Mouse (Mus musculus) thymus, postnatal 0 days (tissue): ENCODE measurements at regions not wholly inside any gene's neighbourhood (a gene's known extent, or its start where the extent isn't known, plus 50 kb on each side); places are given as distances from the start of the nearest gene placed in this dataset.
"Not testable (repeated sequence)": the region's sequence is repeated elsewhere in the genome, so short reads cannot be mapped to it uniquely, and the experiment has no call there.

Experiments used
- DNase-seq: peaks from one replicate; pipeline ENCODE4 v3.0.0-alpha.2; 2015; ENCODE audit warnings: low spot score

GRCm38 (mm10) chr2:51682177-51682576, 54.9 kb downstream of the Tas2r134 start:
- no peak for DNase-seq

- DNase-seq, result no peak
These were observed 55.4 kb downstream of the Tas2r134 start for GRCm38 (mm10) chr2:51682745-51683144.

GRCm38 (mm10) chr2:51705110-51705509, 77.8 kb downstream of the Tas2r134 start:
- DNase-seq, result no peak

- no peak for DNase-seq
These were observed 81.4 kb downstream of the Tas2r134 start for GRCm38 (mm10) chr2:51708701-51709100.

DNA sequence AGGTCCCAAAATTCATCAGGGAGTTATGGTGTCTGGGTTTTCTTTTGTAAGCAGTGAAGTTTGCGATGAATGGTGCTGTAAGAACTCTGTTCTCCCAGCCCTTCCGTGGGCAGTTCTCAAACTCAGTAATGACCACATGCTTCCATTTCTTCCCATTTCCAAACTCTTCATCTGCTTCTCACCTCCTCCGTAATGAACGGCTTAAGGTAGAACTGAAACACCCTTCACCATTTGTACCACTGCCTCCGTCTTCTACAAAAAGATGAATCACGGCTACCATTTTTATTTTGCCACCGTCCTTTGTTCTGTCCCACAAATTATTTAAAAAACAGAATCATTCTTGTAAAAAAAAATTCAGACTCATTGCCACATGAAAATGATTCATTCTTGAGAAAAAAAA, 85.3 kb downstream of the Tas2r134 start:
- DNase-seq, result no peak

DNA sequence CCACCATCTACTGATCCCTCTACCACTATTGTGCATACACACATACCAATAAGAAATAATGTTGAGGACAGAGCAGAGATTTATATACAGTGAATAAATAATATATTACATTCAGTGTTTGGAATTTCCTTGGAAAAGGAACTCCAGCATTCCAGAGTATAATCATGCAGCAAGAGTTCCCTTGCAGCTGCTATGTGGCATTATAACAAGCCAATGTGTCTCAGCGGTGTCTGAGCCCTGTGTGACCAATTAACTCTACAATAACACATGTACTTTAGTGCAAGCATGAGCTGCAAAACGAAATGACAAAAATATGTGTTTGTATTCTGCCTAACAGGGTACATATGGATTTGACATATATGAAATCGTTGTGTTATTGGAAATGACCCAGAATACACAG, 103.5 kb downstream of the Tas2r134 start:
- DNase-seq, result no peak

DNA sequence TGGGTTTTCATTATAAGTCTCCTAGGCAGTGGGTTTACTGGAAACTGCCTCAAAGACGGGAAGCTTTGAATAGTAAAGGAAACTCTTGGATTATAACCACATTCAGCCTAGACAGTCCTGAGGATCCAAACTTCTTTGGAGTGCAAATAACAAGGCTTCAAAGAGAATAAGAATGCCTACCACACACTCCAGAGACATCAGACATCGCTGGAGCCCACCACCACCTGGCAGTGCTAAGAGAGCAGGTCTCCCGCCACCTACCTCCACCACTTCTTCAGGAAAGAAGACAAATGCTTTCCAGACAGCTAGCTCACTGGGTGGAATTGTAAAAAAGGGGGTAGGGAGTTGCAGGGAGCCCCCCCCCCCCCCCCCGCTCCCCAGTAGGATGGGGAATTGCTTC, 104.4 kb downstream of the Tas2r134 start:
- no peak for DNase-seq

DNA sequence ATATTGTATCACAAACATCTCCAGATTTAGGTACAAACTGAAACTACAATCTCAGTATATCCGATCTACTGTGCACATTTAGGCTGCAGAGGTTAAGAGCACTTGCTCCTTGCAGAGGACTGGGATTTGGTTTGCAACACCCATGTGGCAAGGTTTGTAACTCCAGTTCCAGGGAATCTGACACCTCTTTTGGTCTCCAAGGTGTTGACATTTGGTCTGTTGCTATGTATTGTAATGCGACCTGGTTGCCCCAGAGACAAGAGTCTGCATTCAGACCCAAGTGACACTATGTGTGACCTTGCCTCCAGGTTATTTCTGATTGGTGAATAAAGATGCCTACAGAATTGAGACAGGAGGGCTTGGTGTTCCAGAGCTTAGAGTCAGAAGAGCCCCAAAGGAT, 105.0 kb downstream of the Tas2r134 start:
- no peak for DNase-seq

- DNase-seq, result no peak
These were observed 105.9 kb downstream of the Tas2r134 start for GRCm38 (mm10) chr2:51733218-51733617.

DNA sequence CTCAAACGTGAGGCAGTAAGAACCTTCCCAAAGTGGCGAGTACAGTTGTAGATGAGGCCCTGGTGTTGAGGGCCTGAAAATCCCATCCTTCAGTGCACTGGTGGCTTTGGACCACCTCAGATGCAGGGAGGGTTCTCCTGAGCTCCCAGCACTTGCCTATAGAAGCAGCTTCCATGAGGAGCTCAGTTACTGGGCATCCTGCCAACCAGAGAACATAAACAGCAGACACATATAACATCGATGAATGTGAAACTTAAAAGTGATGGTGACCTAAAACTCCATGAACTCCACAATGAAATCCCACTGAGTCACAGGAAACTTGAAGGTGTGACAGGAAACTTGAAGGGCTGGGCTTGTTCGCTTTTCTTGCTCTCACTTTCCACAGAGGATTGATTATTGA, 109.1 kb downstream of the Tas2r134 start:
- no peak for DNase-seq

- DNase-seq, result no peak
These were observed 120.5 kb downstream of the Tas2r134 start for GRCm38 (mm10) chr2:51747675-51748319.

DNA sequence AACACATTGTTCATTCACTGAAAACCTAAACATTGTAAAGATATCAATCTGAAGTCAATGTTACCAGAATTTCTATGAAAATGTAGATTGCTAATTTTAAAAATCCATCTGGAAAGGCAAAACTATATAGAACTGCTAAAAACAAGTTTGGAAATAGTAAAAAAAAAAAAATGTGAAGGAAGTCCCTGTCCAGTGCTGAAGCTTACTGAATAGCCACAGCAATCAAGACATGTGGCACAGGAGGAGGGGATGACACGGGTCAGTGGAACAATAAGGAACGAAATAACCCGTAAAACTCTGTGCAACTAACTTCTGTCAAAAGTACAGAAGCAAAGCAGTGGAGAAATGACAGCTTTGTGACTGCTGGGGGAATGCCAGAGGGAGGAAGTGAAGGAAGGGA, 121.9 kb downstream of the Tas2r134 start:
- DNase-seq, result no peak

DNA sequence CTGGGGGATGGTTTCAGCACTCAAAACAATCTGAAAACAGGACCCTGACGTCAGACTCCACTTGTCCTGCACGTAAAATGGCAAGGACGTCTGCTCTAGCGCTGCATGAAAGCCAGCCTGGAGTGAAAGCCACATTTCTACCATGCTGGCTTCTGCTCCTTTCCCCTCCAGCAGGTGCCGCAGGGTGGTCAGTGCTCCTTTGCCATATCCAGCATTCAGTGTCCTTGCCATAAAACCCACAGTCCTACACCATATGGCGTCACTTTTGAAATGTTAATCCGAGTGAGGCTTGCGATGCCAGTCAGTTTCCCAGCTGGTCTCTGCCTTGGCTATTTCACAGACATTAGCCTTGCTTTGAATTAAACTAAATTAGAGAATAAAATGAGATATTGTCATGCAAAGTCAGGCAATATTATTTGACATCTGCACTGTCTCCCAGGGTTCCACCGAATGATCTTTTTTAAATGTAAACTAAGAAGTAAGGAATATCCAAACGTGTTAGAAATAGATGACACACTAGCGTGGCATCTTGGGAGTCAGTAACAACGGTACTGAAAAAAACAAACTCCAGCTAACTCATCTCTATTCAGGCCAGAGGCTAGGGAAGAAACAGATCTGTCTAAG, 125.7 kb downstream of the Tas2r134 start:
- no peak for DNase-seq

GRCm38 (mm10) chr2:51753565-51754031, 126.3 kb downstream of the Tas2r134 start:
- no peak for DNase-seq

- no peak for DNase-seq
These were observed 130.1 kb downstream of the Tas2r134 start for GRCm38 (mm10) chr2:51757361-51757760.

DNA sequence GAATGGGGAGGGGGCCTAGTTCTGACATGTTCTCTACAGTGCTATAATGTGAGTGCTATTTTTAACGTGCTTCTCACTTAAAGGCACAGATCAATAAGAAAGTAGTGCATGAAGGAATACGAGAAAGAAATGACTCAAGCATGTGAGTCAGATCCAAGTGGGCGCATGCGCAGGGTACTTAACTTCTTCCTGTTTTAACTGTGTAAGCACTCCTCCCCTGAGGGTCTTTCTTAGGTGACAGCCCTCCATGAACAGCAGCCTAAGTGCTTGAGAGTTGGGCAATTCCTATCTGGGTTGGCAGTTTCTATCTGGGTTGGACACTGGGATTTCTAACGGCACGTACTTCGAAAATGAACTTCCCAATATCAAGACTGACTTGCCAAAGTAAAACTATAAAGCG, 130.8 kb downstream of the Tas2r134 start:
- DNase-seq, result no peak

DNA sequence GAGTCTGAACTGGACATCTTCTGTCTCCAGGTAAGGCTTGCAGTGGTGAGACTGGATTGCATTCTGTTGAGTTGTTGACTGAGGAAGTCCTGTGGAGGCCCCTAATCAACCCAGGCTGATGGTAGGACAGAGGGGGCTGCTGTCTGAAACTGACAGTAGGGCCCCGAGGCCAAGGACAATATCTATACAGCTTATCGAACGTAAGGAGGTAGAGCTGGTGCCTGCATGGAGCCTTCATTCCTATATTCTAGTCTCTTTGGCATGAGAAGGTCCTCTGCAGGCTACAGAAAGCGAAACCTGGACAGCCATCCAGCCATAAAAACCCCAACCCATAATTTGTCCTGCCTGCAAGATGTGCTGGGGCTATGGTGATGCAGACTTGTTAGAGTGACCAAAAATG, 135.6 kb downstream of the Tas2r134 start:
- DNase-seq, result no peak

- DNase-seq, result no peak
These were observed 140.3 kb downstream of the Tas2r134 start for GRCm38 (mm10) chr2:51767507-51768135.

DNA sequence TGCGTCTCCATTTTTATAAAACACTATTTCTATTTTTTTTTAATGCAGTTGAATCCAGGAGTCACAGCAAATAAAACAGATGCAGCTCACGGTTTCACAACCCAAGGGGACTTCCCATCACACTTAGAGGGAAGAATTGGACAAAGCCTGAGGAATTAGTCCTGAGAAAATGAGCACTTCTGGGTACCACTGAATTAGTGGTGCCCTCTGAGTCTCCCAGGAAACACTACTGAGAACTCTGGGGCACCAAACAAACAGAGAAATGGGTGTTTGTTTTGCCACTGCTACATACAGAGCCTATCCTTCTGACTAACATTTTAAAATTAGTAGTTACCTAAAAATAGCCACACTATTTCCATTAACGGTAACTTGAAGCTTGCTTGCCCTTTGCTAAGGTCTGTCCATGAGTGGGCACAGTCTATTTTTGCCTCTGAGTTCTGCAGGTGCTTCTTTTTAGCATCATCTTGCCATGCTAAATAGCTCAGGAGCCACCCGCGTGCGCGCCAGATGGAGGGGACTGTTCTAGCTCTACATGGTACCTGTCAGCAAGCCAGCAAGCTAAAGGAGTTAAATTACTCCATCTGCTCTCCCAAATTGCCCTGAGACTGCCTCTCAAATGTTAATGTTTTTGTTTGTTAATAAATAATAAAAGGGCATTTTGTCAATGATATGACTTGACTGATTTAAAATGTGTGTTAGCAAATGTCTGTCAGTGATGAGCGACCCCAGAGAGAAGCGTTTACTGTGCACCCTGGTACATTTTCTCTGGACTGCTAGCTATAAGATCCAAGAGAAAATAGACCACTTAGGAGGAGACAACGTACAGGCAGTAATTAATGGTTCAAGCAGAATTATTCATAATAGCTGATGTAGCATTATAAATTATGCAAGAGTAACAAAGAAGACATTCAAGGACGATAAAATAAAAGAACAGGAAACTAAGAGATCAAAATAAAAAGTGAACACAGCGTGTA, 141.3 kb downstream of the Tas2r134 start:
- DNase-seq, result no peak

- DNase-seq, result no peak
These were observed 149.8 kb downstream of the Rbm43 start for GRCm38 (mm10) chr2:51785169-51785568.

- no peak for DNase-seq
These were observed 146.1 kb downstream of the Rbm43 start for GRCm38 (mm10) chr2:51788896-51789295.

GRCm38 (mm10) chr2:51793291-51793690, 141.7 kb downstream of the Rbm43 start:
- not testable (repeated sequence) for DNase-seq
